Mouse (Mus musculus) megakaryocyte, embryonic 14.5 days (primary cell): ENCODE measurements around the gene Mreg. TPM values are rescaled to one million over a fixed set of nuclear protein-coding genes. Genes with fewer than 3 reads are reported as not detected.

Experiments used
- H3K27me3 ChIP-seq: replicated peaks from 2 replicates; pipeline ENCODE3; 2012; ENCODE audit warnings: inconsistent platforms
- H3K36me3 ChIP-seq: replicated peaks from 2 replicates; pipeline ENCODE3; 2012; ENCODE audit warnings: low read length, inconsistent platforms, mixed read lengths
- H3K4me1 ChIP-seq: 2 replicates; pipeline ENCODE4 v1.6.1; 2012; ENCODE audit warnings: inconsistent platforms
- H3K4me3 ChIP-seq: replicated peaks from 2 replicates; pipeline ENCODE3; 2012; ENCODE audit warnings: moderate library complexity, mild to moderate bottlenecking, inconsistent platforms
- H3K9me3 ChIP-seq: 2 replicates; pipeline ENCODE4 v1.6.1; 2012; ENCODE audit warnings: inconsistent platforms
- FLI1 ChIP-seq: IDR thresholded peaks from 2 replicates; pipeline ENCODE4 v1.6.1; 2012; ENCODE audit warnings: low read length, inconsistent platforms, mixed read lengths
- GATA1 ChIP-seq: IDR thresholded peaks from 3 replicates; pipeline ENCODE4 v1.6.1; 2012; ENCODE audit warnings: mixed read lengths, low read length, inconsistent platforms, borderline replicate concordance
- polyA plus RNA-seq: library from polyadenylated mRNA; stranded (reverse); fragments of >175 nt; gene quantifications from 2 replicates; pipeline ENCODE4 v1.2.3, GENCODE M21; 2012; ENCODE audit warnings: low replicate concordance; ENCODE audit not compliant: insufficient read depth

Mreg gene
- polyA plus RNA-seq, 1 experiment = 0.26 TPM

DNA sequence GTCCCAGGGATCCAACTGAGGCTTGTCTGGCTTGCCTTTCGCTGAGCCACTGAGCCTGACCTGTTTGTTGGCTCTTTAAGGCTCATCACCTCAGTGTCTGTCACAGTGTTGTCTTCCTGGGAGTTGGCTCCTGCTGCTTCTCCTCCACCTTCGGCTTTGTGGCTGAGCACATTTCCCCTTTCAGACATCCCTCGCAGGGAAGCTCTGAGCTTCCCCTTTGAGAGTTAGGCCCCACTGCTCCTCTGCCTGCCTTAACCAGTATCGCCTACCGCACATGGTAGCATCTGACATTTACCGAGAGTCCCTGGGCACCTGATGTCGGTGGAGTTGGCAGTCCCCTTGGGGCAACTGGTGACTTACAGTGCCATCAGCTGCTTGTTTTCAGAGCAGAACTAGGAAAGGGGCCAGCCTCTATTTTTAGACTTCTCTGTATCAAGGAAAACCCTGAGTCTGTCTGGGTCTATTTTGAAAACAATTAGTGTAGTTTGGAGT is 2.4 kb upstream of the Mreg start:
- no peaks in the 10 kb centered on the region for H3K36me3 ChIP-seq
- H3K4me3 ChIP-seq = peak overlapping the region; percentile 69
- H3K4me1 ChIP-seq = peaks cover 31% of the 10 kb centered on the region
- H3K9me3 ChIP-seq = peaks cover 3% of the 10 kb centered on the region; the same call in 1 of the 2 replicates
- peaks cover 50% of the 10 kb centered on the region for H3K27me3 ChIP-seq
- TF ChIP-seq GATA1 (no peak), FLI1 (no peak)

DNA sequence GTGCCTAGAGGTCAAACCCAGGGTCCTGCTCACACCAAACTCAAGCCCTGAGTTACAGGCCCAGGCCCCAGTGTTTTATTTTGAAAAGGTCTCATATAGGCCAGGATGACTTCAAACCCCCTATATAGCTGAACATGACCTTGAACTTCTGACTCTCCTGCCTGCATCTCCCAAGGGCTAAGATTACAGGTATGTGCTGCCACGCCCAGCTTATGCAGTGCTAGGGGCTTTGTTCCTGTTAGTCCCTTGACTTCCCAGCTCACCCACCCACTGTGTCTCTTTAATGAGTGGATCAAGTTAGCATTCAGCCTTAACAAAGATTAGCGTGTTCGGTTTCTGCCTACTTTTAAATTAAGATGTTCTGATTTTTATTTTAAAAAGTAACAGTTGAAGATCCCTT is 1.8 kb upstream of the Mreg start:
- no peaks in the 10 kb centered on the region for H3K36me3 ChIP-seq
- peaks cover 50% of the 10 kb centered on the region for H3K27me3 ChIP-seq
- no peak overlapping the region for H3K4me3 ChIP-seq
- H3K9me3 ChIP-seq = peaks cover 3% of the 10 kb centered on the region; the same call in 1 of the 2 replicates
- TF ChIP-seq GATA1 (no peak), FLI1 (no peak)
- H3K4me1 ChIP-seq = peaks cover 31% of the 10 kb centered on the region

DNA sequence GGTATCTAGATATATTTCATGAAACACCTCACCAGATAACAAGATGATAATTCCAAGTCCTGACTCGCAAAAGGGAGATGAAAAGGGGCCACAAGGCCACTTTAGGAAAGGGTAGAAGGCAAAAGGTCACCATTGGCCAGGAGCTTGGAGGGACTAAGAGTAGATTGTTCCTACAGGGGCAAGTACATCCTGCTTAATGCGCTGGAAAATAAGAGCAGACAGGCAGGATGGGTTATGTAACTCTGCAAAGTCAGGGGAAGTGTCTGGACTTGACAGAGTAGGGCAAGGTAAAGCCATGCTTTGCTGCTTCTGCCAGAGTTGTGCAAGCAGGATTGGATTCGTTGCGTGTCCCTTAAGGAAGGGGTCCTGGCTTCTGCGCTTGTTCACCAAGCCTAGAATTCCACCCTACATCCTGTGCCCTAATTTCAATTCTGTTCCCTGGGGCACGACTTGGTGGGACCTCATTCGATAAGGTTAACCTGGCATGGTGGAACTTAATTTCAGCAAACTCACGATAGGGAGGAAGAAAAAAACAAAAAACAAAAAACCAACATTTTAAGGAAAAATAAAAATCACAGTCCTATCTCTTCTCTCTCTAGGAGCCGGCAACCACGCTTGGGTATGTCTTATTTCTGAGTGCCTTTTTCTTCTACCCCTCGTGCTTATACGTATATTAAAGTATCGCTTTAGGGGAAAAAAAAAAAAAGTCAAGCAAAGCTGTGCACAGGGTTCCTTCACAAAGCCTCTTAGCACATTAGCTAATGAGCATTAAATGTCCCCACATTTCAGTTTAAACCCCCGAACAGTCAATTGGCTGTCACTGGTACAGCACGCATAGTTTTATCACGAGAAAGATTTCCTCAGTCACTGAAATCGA is 1.1 kb downstream of the Mreg start:
- peaks cover 31% of the 10 kb centered on the region for H3K4me1 ChIP-seq
- H3K36me3 ChIP-seq = no peaks in the 10 kb centered on the region
- peaks cover 45% of the 10 kb centered on the region for H3K27me3 ChIP-seq
- TF ChIP-seq GATA1 (no peak), FLI1 (no peak)
- H3K4me3 ChIP-seq = peak overlapping the region; percentile 90
- H3K9me3 ChIP-seq = peaks cover 3% of the 10 kb centered on the region; the same call in 1 of the 2 replicates

DNA sequence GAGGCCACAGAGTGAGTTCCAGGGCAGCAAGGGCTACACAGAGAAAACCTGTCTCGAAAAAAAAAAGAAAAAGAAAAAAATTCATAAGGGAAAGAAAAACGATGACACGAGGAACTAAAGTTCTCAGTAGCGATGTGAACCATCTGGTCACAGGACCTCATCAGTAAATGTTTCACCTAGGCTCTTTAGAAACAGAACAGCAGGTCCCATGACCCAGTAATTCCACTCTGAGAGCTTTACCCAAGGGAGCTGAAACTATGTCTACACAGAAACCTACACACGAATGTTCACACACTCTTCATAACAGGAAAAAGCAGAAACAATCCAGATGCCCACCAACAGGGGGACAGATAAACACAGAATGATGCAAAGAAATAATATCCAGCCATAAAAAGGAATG is 4.0 kb downstream of the Mreg start:
- H3K4me3 ChIP-seq = no peak overlapping the region
- H3K4me1 ChIP-seq = peaks cover 19% of the 10 kb centered on the region
- no peak for TF ChIP-seq GATA1
- TF ChIP-seq FLI1 = no peak
- no peaks in the 10 kb centered on the region for H3K36me3 ChIP-seq
- no peaks in the 10 kb centered on the region for H3K9me3 ChIP-seq
- peaks cover 39% of the 10 kb centered on the region for H3K27me3 ChIP-seq

DNA sequence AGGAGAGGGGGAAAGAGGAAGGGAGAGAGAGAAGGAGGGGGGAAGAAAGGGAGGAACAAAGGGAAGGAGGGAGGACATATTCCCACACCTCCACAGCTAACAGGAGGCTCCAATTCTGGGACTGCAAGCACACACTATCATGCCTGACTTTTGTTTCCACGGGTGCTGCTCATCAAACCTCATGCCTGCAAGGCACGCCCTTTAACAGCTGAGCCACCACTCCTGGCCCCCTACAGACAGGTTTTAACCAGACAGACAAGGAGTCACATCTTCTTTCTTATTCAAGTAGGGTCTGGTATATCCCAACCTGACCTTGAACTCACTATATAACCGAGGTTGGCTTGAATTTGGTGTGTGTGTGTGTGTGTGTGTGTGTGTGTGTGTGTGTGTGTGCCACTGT is 7.0 kb downstream of the Mreg start:
- H3K9me3 ChIP-seq = peaks cover under 1% of the 10 kb centered on the region; the same call in 1 of the 2 replicates
- no peaks in the 10 kb centered on the region for H3K4me1 ChIP-seq
- H3K36me3 ChIP-seq = no peaks in the 10 kb centered on the region
- no peak overlapping the region for H3K4me3 ChIP-seq
- no peak for TF ChIP-seq FLI1
- no peak for TF ChIP-seq GATA1
- H3K27me3 ChIP-seq = peaks cover 21% of the 10 kb centered on the region

DNA sequence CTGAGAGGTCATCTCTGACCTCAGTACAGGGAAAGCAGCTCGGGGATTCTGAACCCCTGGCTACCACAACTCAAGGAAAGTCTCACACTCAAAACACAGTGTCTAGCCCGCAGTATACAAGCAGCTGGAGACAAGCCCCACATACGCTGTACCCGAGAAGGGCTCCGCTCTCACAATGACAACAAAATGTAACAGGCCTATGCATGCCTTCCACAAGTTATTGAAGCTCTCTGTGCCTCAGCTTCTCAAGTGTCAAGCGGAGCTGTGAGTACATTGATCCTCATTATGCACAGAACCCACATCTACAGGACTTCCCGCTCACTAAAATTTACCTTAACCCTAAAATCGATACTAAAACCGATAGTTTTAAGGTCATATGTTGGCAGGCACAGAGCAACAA is 8.9 kb downstream of the Mreg start:
- no peaks in the 10 kb centered on the region for H3K36me3 ChIP-seq
- no peaks in the 10 kb centered on the region for H3K4me1 ChIP-seq
- H3K9me3 ChIP-seq = peaks cover 4% of the 10 kb centered on the region; the same call in 1 of the 2 replicates
- H3K27me3 ChIP-seq = peaks cover 18% of the 10 kb centered on the region
- TF ChIP-seq GATA1 (no peak), FLI1 (no peak)
- no peak overlapping the region for H3K4me3 ChIP-seq

DNA sequence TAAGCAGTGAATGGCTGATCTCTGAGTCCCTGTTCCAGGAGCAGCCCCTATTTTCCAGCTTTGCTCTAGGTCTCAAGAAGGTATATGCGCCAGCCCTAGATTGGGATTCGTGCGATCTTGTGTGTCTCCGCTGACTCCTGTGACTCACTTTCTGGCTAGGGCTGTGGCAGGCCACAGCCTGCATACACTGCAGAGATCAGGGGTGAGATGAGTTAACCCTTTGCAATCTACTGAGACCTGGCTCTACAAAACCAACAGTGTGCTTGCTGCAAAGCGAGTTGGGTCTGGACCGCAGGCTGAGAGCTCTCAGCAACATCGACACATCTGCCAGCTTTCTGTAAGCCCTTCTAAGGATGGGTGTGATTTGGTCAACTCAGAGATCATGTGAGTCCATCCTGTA is 9.4 kb downstream of the Mreg start:
- Histone ChIP-seq H3K36me3 (no peaks in the 10 kb centered on the region), H3K27me3 (peaks cover 18% of the 10 kb centered on the region), H3K4me1 (no peaks in the 10 kb centered on the region), H3K4me3 (no peak overlapping the region), H3K9me3 (peaks cover 4% of the 10 kb centered on the region; the same call in 1 of the 2 replicates)
- no peak for TF ChIP-seq GATA1
- TF ChIP-seq FLI1 = no peak

DNA sequence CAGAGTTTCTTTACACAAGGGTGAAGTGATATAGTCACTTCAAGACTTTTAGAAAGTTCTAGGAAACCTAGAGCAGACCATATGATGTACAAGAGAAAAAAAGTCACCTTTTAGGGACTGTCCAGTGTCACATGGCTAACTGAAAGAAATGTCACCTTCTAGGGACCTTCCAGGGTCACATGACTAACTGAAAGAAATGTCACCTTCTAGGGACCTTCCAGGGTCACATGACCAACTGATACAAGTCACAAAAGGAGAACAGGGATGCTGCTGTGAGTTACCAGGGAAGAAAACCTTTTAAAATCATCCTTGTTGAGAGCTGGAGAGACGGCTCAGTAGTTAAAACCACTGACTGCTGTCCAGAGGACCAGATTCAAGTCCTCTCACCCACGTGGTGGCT is 10.0 kb downstream of the Mreg start:
- Histone ChIP-seq H3K9me3 (peaks cover 4% of the 10 kb centered on the region; the same call in 1 of the 2 replicates), H3K36me3 (no peaks in the 10 kb centered on the region), H3K4me1 (no peaks in the 10 kb centered on the region), H3K27me3 (peaks cover 16% of the 10 kb centered on the region), H3K4me3 (no peak overlapping the region)
- TF ChIP-seq GATA1 (no peak), FLI1 (no peak)

DNA sequence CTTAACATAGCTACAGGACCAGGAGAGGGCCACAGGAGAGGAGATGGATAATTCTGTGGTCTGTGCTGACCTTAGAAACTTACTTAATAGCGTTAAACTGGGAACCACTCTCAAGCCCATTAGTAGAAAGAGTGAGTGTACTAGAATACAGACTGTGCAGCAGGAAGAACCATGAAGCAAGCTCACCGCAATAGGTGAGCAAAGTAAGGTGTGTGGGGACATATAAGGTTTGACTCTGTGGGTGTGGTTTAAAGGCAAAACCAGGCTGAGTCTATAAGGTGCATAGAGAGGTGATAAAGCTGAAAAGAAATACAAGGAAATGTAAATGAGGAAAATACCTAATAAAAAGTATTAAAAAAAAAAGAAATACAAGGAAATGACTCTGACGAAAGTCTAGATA is 11.0 kb downstream of the Mreg start:
- H3K4me1 ChIP-seq = no peaks in the 10 kb centered on the region
- peaks cover 4% of the 10 kb centered on the region; the same call in 1 of the 2 replicates for H3K9me3 ChIP-seq
- peaks cover 16% of the 10 kb centered on the region for H3K27me3 ChIP-seq
- TF ChIP-seq GATA1 = no peak
- TF ChIP-seq FLI1 = no peak
- no peak overlapping the region for H3K4me3 ChIP-seq
- no peaks in the 10 kb centered on the region for H3K36me3 ChIP-seq

DNA sequence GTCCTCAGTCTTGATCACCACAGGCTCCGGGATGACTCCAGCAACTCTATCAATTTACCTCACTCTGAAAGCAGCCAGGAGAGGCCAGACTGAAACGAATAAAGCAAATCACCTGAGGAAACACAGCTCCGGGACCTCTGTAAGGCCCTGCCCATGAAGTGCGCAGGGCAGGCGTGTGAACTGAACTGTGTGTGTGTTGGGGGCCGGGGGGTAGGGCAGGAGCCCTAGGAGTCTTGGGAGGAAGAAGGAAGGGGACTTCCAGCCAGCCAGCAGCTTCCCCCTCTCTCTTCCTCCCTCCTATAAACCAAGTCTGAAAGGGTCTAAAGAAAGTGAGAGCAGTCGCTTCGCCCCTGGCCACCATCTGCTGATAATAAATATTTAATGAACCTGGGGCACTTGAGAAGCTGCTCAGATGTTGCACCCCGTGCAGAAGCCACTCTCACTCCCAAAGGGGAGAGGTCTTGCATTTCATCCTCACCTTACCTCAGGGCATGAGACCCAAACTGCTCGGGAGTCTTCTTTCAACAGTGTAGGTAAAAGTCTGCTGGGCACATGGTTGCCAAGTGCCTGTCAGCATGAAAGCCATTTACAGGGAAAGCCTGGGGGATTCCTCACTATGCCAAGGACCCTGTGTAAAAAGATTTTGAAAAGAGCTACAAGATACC is 13.8 kb downstream of the Mreg start:
- no peaks in the 10 kb centered on the region for H3K4me1 ChIP-seq
- no peak for TF ChIP-seq GATA1
- TF ChIP-seq FLI1 = no peak
- peaks cover 4% of the 10 kb centered on the region; the same call in 1 of the 2 replicates for H3K9me3 ChIP-seq
- H3K36me3 ChIP-seq = no peaks in the 10 kb centered on the region
- peaks cover 14% of the 10 kb centered on the region for H3K27me3 ChIP-seq
- no peak overlapping the region for H3K4me3 ChIP-seq
